Mouse (Mus musculus) intestine, embryonic 14.5 days (tissue): ENCODE results near the gene Dnajc12. TPM values are rescaled to one million over a fixed set of nuclear protein-coding genes. Genes with fewer than 3 reads are reported as not detected.
"Not testable (repeated sequence)": the region's sequence is repeated elsewhere in the genome, so short reads cannot be mapped to it uniquely, and the experiment has no call there.

ENCODE experiments used
- ATAC-seq: fragments of 200-750 bp; cut with Nextera tagmentation; replicated peaks from 2 replicates; pipeline ENCODE4 v1.8.0; 2017; ENCODE audit warnings: low read depth, moderate number of reproducible peaks, moderate TSS enrichment, moderate library complexity; ENCODE audit not compliant: low FRiP score, low TSS enrichment
- DNase-seq: peaks from one replicate; pipeline ENCODE4 v3.0.0-alpha.2; 2018; ENCODE audit warnings: low spot score
- H3K27ac ChIP-seq: fragments of 300-500 bp; sonication (generic); 2 replicates; pipeline ENCODE4 v1.5.1; 2014; ENCODE audit warnings: low read depth, mild to moderate bottlenecking, control low read depth
- H3K27me3 ChIP-seq: fragments of 300-500 bp; sonication (generic); replicated peaks from 2 replicates; pipeline ENCODE4 v1.6.1; 2014; ENCODE audit warnings: low read length, control low read depth; ENCODE audit not compliant: control insufficient read depth, insufficient read depth
- H3K36me3 ChIP-seq: fragments of 300-500 bp; sonication (generic); 2 replicates; pipeline ENCODE4 v1.6.1; 2014; ENCODE audit warnings: low read length, control low read depth; ENCODE audit not compliant: control insufficient read depth, insufficient read depth
- H3K4me1 ChIP-seq: fragments of 300-500 bp; sonication (generic); replicated peaks from 2 replicates; pipeline ENCODE4 v1.6.1; 2014; ENCODE audit warnings: low read length, control low read depth, mixed read lengths; ENCODE audit not compliant: control insufficient read depth, insufficient read depth
- H3K4me2 ChIP-seq: fragments of 300-500 bp; sonication (generic); 2 replicates; pipeline ENCODE4 v1.6.1; 2014; ENCODE audit warnings: low read length
- H3K4me3 ChIP-seq: fragments of 300-500 bp; sonication (generic); 2 replicates; pipeline ENCODE4 v1.5.1; 2014; ENCODE audit warnings: low read depth, low read length, control low read depth, mixed read lengths
- H3K9ac ChIP-seq: fragments of 300-500 bp; sonication (generic); 2 replicates; pipeline ENCODE4 v1.6.1; 2014; ENCODE audit warnings: mild to moderate bottlenecking, low read length
- H3K9me3 ChIP-seq: fragments of 300-500 bp; sonication (generic); 2 replicates; pipeline ENCODE4 v1.6.1; 2016; ENCODE audit warnings: low read length, control low read depth; ENCODE audit not compliant: control insufficient read depth
- WGBS: fragments of 180-500 bp; shearing (Covaris S2); extraction: QIAGEN DNeasy Blood & Tissue Kit; methylation state at CpG from one replicate; pipeline ENCODE4 v1.1.7; 2014; 5-methylcytosine and 5-hydroxymethylcytosine counted together
- polyA plus RNA-seq: library from polyadenylated mRNA; unstranded; fragments of >200 nt; fragmentation: Nextera tagmentation; extraction: Ambion mirVana; gene quantifications from 2 replicates; pipeline ENCODE4 v1.2.1, GENCODE M21; 2014

The Dnajc12 gene
- polyA plus RNA-seq, 1 experiment from 2014 or later: 8.3 TPM

- DNase-seq (no peak), ATAC-seq (no peak)
- WGBS: 91% methylated on average over 7 of the region's 7 CpGs
- no peaks in the 10 kb centered on the region; the same call in 1 of the 2 replicates for H3K4me1 ChIP-seq
- no peak overlapping the region for H3K4me3 ChIP-seq
- no peak overlapping the region for H3K9ac ChIP-seq
- no peak overlapping the region for H3K27ac ChIP-seq
- no peaks in the 10 kb centered on the region for H3K27me3 ChIP-seq
- H3K4me2 ChIP-seq: no peak overlapping the region
- no peaks in the 10 kb centered on the region for H3K9me3 ChIP-seq
- no peaks in the 10 kb centered on the region for H3K36me3 ChIP-seq
Measured at GRCm38 (mm10) chr10:63431221-63431736, 49.0 kb downstream of the Dnajc12 start.

GRCm38 (mm10) chr10:63432099-63432498 is 49.9 kb downstream of the Dnajc12 start:
- H3K4me3 ChIP-seq: no peak overlapping the region
- no peak for ATAC-seq

GRCm38 (mm10) chr10:63432887-63433286 is 50.6 kb downstream of the Dnajc12 start:
- H3K4me1 ChIP-seq: no peaks in the 10 kb centered on the region; the same call in 1 of the 2 replicates
- DNase-seq: no peak
- H3K4me2 ChIP-seq: no peak overlapping the region
- no peak for ATAC-seq
- no peak overlapping the region for H3K27ac ChIP-seq
- H3K4me3 ChIP-seq: no peak overlapping the region
- H3K9me3 ChIP-seq: no peaks in the 10 kb centered on the region
- H3K27me3 ChIP-seq: no peaks in the 10 kb centered on the region
- no peaks in the 10 kb centered on the region for H3K36me3 ChIP-seq
- 71% methylated on average over 2 of the region's 2 CpGs for WGBS
- no peak overlapping the region for H3K9ac ChIP-seq

More at GRCm38 (mm10) chr10:63432099-63432498, 49.9 kb downstream of the Dnajc12 start:
- Histone ChIP-seq H3K4me1 (no peaks in the 10 kb centered on the region; the same call in 1 of the 2 replicates), H3K9ac (no peak overlapping the region), H3K36me3 (no peaks in the 10 kb centered on the region), H3K27ac (no peak overlapping the region), H3K4me2 (no peak overlapping the region), H3K27me3 (no peaks in the 10 kb centered on the region), H3K9me3 (no peaks in the 10 kb centered on the region)
- 89% methylated on average over 8 of the region's 8 CpGs for WGBS
- no peak for DNase-seq

GRCm38 (mm10) chr10:63438736-63439262 is 56.6 kb downstream of the Dnajc12 start:
- Histone ChIP-seq H3K27me3 (no peaks in the 10 kb centered on the region), H3K4me2 (no peak overlapping the region), H3K4me1 (no peaks in the 10 kb centered on the region), H3K36me3 (no peaks in the 10 kb centered on the region), H3K27ac (no peak overlapping the region), H3K9ac (no peak overlapping the region), H3K4me3 (no peak overlapping the region), H3K9me3 (no peaks in the 10 kb centered on the region)
- ATAC-seq: no peak
- DNase-seq: no peak

- no peak overlapping the region for H3K9ac ChIP-seq
- H3K4me2 ChIP-seq: no peak overlapping the region
- DNase-seq (no peak), ATAC-seq (no peak)
- no peaks in the 10 kb centered on the region for H3K9me3 ChIP-seq
- no peaks in the 10 kb centered on the region for H3K4me1 ChIP-seq
- no peaks in the 10 kb centered on the region for H3K36me3 ChIP-seq
- no peak overlapping the region for H3K4me3 ChIP-seq
- no peaks in the 10 kb centered on the region for H3K27me3 ChIP-seq
- WGBS: 65% methylated on average over 7 of the region's 7 CpGs
- H3K27ac ChIP-seq: no peak overlapping the region
Measured at GRCm38 (mm10) chr10:63439694-63440228, 57.5 kb downstream of the Dnajc12 start.

- not testable (repeated sequence) for H3K9me3 ChIP-seq, H3K36me3 ChIP-seq, H3K4me3 ChIP-seq, H3K4me1 ChIP-seq, H3K9ac ChIP-seq, DNase-seq, H3K27ac ChIP-seq, H3K27me3 ChIP-seq, ATAC-seq, H3K4me2 ChIP-seq
- WGBS: 80% methylated on average over 13 of the region's 13 CpGs
Measured at GRCm38 (mm10) chr10:63444602-63445387, 62.6 kb downstream of the Dnajc12 start.

- H3K27me3 ChIP-seq: no peaks in the 10 kb centered on the region
- H3K4me1 ChIP-seq: 0 out of 2 replicates have a peak, but pooled peaks cover 4% of the 10 kb centered on the region
- no peak overlapping the region for H3K27ac ChIP-seq
- H3K36me3 ChIP-seq: no peaks in the 10 kb centered on the region
- no peak for DNase-seq
- no peak overlapping the region for H3K4me2 ChIP-seq
- 80% methylated on average over 4 of the region's 4 CpGs for WGBS
- no peaks in the 10 kb centered on the region for H3K9me3 ChIP-seq
- no peak for ATAC-seq
- H3K4me3 ChIP-seq: no peak overlapping the region
- H3K9ac ChIP-seq: no peak overlapping the region
Measured at GRCm38 (mm10) chr10:63453926-63454325, 71.7 kb downstream of the Dnajc12 start.

GRCm38 (mm10) chr10:63455110-63455878 is 73.1 kb downstream of the Dnajc12 start:
- no peak for DNase-seq
- Histone ChIP-seq H3K4me3 (no peak overlapping the region), H3K4me1 (0 out of 2 replicates have a peak, but pooled peaks cover 5% of the 10 kb centered on the region), H3K9me3 (no peaks in the 10 kb centered on the region), H3K9ac (no peak overlapping the region), H3K36me3 (no peaks in the 10 kb centered on the region), H3K4me2 (no peak overlapping the region), H3K27ac (no peak overlapping the region), H3K27me3 (no peaks in the 10 kb centered on the region)
- 55% methylated on average over 8 of the region's 8 CpGs for WGBS
- ATAC-seq: no peak
